Mouse (Mus musculus) G1E (cell line): Measurements from ENCODE around the gene Jmjd1c.

Experiments
- CTCF ChIP-seq: IDR thresholded peaks from 2 replicates; pipeline ENCODE4 v1.5.1; 2012; ENCODE audit warnings: low read depth, low read length, inconsistent platforms, mixed read lengths
- GATA1 ChIP-seq: IDR thresholded peaks from 2 replicates; pipeline ENCODE4 v1.6.1; 2012; ENCODE audit warnings: borderline replicate concordance, low read length, inconsistent platforms, mixed read lengths
- GATA2 ChIP-seq: IDR thresholded peaks from 2 replicates; pipeline ENCODE4 v1.6.1; 2012; ENCODE audit warnings: low read depth, low read length, inconsistent platforms, borderline replicate concordance
- POLR2AphosphoS5 ChIP-seq: IDR thresholded peaks from 2 replicates; pipeline ENCODE4 v1.6.1; 2012; ENCODE audit warnings: low read depth, low read length, inconsistent platforms; ENCODE audit not compliant: insufficient replicate concordance
- TAL1 ChIP-seq: conservative IDR thresholded peaks from 2 replicates; pipeline ENCODE4 v1.6.1; 2012; ENCODE audit warnings: low read depth, low read length, inconsistent platforms, mixed read lengths

- TF ChIP-seq CTCF, result no peak
- no peak for TF ChIP-seq TAL1
- TF ChIP-seq GATA1, result no peak
- TF ChIP-seq POLR2AphosphoS5, result no peak
- no peak for TF ChIP-seq GATA2
Observed at GRCm38 (mm10) chr10:67097437-67098150, 1.7 kb downstream of the Jmjd1c start.
